Mouse (Mus musculus) layer of hippocampus, postnatal 14 days (tissue): ENCODE data around the gene Plekho2. TPM values are rescaled to one million over a fixed set of nuclear protein-coding genes. Genes with fewer than 3 reads are reported as not detected.

ENCODE experiments used
- DNase-seq, 2 experiments: peaks; one replicate each; pipeline ENCODE4 v3.0.0; 2021 to 2022; ENCODE audit warnings: low spot score in 2 of 2, mixed read lengths in 1 of 2
- total RNA-seq, 2 experiments: library from RNA; stranded (reverse); gene quantifications; 2 replicates each; pipeline ENCODE4 v1.2.3; 2021

Gene Plekho2
- total RNA-seq, 2 experiments from 2014 or later = 7.5 to 9.4 TPM

GRCm38 (mm10) chr9:65587270-65587572 lies 7.4 kb upstream of the Plekho2 start:
- DNase-seq = no peak

GRCm38 (mm10) chr9:65586406-65587269 lies 6.8 kb upstream of the Plekho2 start, which contains the start of gene Pif1:
Pif1 (plus strand) TSS chr9:65587160.
- peak; percentile 50 to 81 for DNase-seq

DNA sequence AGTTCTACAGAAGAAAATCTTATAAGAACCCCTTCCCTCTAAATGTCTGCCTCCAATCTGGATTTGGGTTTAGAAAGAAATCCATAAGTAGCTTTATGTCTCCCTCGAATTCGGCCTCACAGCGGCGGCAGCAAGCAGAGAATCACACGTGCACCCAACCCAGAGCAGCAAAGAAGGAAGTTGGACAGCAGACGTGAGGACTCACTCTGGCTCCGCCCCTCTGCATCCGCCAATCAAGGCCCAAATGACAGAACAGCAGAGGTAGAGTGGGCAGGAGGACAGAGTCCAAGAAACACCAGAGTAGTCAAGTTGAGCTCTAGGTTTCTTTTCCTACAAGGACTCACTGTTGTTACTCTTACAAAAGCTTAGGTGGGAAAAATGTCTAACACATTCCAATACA lies 3.2 kb upstream of the Plekho2 start:
- DNase-seq = no peak

- DNase-seq = peak; percentile 75 to 80
Measured at GRCm38 (mm10) chr9:65580401-65581256, 789 bp upstream of the Plekho2 start.

DNA sequence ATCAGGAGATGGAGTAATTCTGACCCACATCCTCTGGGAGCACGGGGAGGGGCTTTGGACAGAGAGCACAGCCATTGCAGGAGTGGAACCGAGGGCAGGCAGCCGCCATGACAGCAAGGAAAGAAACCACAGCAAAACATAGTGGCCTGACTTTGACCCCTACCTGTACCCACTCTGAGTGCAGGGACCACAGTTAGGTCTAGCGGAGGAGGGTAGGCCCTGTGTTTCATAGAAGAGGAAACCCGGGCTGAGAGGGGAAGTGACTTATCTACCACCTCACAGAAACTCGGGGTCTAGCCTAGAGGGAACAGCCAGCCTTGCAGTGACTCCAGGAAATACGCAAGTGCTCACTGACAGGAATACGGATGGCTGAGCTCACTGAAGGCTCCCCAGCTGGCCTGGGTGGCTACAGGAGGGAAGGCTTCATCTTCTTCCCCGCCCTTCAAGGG lies 1.0 kb downstream of the Plekho2 start:
- no peak for DNase-seq

GRCm38 (mm10) chr9:65577511-65578196 lies 2.2 kb downstream of the Plekho2 start:
- no peak for DNase-seq

DNA sequence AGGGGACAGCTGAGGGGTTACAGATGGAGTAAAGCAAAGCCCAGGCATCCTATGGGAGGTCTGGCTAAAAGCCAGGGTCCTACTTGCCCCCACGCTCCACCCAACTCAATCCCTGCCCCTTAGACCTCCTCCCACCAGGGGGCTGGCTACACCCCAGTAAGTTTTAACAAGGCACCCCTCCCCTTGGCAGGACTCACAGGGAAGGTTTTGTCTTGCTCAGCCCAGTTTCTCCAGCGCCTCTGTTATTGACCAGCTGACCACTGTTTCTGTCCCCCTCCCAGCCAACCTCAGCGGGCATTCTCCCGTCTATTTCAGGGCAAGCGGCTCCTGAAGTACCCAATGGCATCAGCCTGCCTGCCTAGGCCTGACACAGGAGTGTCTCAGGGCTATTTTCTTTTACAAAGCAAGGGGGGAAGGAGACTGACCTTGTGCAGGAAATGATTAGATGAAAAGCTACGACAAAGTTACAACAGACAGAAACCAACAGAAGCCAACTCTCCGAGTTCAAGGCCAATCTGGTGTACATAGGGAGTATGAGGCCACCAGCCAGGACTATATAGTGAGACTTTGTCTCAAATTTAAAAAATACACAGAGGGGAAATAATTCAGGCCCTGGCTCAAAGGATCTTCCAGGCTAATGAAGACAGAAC lies 2.9 kb downstream of the Plekho2 start:
- DNase-seq = peak in 1 of 2 experiments; percentile 39

GRCm38 (mm10) chr9:65575393-65576196 lies 4.2 kb downstream of the Plekho2 start:
- DNase-seq = no peak

DNA sequence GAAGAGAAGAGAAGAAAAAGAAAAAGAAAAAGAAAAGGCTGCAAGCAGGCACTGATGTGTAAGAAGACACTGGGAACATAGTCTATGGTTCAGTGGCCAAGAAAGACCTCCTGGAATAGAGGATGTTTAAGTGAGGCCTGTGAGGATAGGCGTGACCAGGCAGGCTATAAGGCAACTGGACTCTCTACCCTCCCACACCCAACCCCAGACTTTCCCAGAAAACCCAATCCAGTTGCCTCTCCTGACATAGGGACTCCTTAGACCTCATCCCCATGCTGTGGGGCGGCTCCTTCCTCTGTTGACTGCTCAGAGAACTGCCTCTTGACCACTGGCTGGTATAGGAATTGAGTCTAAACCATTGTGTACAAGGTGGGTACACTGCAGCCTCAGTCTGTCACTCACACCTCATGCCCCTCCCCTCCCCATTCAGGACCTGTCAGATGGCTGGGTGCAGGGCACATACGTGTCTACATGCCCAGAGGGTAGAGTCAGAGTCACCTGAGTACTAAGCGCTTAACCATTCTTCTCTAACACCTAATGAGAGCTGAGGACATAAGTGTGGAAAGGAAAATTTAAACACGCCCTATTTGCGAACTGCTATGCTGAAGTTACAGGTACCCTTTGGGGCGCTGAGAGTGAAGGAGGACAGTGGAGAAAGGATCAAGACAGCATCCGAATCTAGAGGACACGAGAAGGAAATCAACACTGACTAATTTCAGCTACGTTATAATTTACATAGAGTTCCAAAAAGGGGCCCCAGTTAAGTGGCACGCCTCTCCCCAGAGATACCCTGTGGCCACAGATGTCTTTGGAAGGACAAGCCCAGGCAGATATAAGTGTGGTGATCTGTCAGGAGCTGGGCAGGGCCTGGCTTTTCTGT lies 5.1 kb downstream of the Plekho2 start:
- no peak for DNase-seq

DNA sequence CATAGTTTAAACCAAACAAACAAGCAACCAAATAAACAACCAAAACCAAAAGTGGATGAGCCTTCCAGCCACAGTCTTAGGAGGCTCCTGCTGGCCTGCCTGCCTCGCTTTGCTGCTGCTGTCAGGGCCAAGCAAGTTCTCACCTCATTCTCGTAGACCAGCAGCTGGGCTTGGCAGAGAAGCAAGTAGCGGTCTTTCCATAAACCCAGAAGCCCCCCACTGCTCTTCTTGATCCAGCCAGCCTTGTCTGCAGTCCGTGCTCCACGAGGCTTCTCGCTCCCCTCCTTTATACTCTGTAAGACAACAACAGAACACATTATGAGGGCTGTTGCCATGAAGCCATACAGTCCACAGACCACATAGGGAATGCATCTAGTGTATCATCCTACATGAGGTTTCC lies 7.0 kb downstream of the Plekho2 start:
- DNase-seq = no peak

DNA sequence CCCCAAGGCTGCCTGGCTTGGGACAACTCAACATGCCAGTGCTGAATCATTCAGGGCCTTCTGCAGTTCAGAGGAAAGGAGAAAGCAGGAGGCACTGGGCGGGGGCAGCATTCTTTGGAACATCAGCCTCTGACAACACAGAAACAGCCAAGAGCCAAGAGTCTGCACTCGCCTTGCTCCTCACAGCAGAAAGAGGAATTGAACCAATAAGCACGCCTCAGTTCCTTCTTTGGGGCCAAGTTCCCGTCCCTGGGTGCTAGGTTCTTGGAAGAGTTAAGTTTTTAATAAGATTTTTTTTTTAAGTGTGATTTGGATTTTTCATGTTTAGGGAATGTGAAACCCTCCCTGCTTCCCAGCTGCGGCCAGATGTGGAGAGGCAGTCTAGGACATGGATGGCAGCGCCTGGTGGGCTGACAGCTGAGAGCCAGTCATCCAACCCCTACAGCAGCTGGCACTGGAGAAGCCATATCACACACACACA lies 10.3 kb downstream of the Plekho2 start:
- no peak for DNase-seq

DNA sequence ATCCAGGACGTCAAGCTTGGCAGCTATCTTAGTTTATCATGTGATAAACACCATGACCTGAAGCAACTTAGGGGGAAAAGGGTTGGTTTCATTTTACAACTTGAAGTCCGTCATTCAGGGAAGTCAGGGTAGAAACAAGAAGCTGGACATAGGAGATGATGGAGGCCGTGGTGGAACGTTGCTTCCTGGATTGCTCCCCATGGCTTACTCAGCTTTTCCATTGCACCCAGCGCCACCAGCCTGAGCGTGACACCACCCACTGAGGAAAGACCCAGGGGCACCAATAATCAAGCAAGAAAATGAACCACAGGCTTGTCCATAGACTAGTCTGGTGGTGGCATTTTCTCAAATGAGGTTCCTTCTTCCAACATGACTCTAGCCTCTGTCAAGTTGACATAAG lies 11.1 kb downstream of the Plekho2 start:
- DNase-seq = no peak

GRCm38 (mm10) chr9:65564698-65565097 lies 15.1 kb downstream of the Plekho2 start:
- DNase-seq = no peak

DNA sequence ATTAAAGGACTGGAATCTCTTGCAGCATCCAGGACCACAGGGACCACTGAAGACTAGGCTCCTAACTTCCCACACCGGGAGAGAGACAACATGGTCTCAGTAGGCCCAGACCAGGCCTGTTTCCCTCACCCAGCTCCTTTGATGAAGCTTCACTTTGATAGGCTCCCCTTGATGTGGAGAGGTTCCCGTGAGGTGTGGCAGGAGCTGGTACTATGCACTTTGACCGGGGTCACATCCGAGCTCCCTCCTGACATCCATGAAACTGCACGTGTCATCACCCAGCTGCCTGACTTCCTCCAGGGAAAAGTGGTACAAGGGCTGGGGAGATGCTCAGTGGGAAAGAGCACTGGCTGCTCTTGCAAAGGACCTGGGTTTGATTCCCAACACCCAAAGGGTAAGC lies 16.8 kb downstream of the Plekho2 start:
- DNase-seq = no peak

GRCm38 (mm10) chr9:65562081-65562506 lies 17.7 kb downstream of the Plekho2 start:
- DNase-seq = peak; percentile 56 to 61

GRCm38 (mm10) chr9:65561016-65561415 lies 18.8 kb downstream of the Plekho2 start:
- DNase-seq = peak in 1 of 2 experiments; percentile 54

DNA sequence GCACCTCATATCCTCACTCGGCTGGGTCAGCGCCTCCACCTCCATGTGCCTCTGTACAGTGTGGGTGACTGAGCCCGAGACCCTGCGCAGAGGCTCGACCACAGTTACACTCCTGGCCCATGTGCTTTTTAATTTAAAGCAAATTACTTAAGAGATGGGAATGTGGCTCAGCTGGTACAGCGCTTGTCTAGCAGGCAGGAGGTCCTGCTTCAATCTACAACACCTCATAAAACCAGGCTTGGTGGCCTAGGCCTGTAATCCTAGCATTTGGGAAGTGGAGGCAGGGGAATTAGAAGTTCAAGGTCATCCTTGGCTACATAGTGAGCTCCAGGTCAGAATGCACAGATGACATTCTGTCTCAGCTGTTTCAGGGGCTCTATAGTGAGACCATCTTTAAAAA lies 21.0 kb downstream of the Plekho2 start:
- no peak for DNase-seq

GRCm38 (mm10) chr9:65556979-65557378 lies 22.9 kb downstream of the Plekho2 start:
- no peak for DNase-seq

DNA sequence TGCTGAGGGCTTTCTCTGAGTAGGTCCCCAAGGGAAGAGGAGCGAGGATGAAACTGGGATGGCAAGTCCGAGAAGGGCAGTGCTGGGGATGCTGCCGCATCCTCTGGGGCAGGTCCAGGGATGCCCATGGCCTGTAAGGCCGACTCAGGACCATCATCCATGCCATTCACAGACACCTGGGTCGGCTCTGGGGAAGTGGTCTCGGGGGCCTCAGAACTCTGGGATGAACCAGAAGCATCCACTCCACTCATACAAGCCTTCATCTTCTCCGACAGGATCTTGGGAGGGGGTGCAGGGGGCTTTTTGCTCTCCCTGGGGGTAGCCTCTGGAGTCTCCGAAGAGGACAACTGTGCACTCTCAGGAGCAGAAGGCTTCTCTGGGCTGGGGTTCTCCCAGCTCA lies 23.5 kb downstream of the Plekho2 start:
- no peak for DNase-seq
